Mouse (Mus musculus) gonadal fat pad, adult 2 months (tissue): ENCODE results near the gene Ptms. TPM values are rescaled to one million over a fixed set of nuclear protein-coding genes. Genes with fewer than 3 reads are reported as not detected.

Experiments used
- DNase-seq: peaks from one replicate; pipeline ENCODE4 v3.0.0-alpha.2; 2012; ENCODE audit warnings: low read depth
- polyA plus RNA-seq: library from polyadenylated mRNA; depleted of rRNA; stranded (reverse); fragments of >200 nt; gene quantifications from 2 replicates; pipeline ENCODE4 v1.2.3, GENCODE M21; 2012; rRNA removed

Gene Ptms
- polyA plus RNA-seq: 811 and 1,192 TPM in 2 replicates

- no peak for DNase-seq
These were observed at the start of gene Ptms for GRCm38 (mm10) chr6:124919695-124920317. Gene Ptms (minus strand): TSS chr6:124920103.

- no peak for DNase-seq
These were observed 47.9 kb upstream of the Ptms start for GRCm38 (mm10) chr6:124967766-124968165.

- DNase-seq: no peak
These were observed 46.7 kb upstream of the Ptms start for GRCm38 (mm10) chr6:124966466-124967118.

GRCm38 (mm10) chr6:124965747-124966146, 45.8 kb upstream of the Ptms start:
- no peak for DNase-seq

- DNase-seq: no peak
These were observed 45.3 kb upstream of the Ptms start, which contains the start of gene Cops7a for GRCm38 (mm10) chr6:124965088-124965719. Gene Cops7a (minus strand): TSS chr6:124965538.

- DNase-seq: no peak
These were observed 44.7 kb upstream of the Ptms start for GRCm38 (mm10) chr6:124964638-124965037.

GRCm38 (mm10) chr6:124961021-124961420, 41.1 kb upstream of the Ptms start:
- no peak for DNase-seq

GRCm38 (mm10) chr6:124959960-124960359, 40.1 kb upstream of the Ptms start:
- no peak for DNase-seq

GRCm38 (mm10) chr6:124958127-124958526, 38.2 kb upstream of the Ptms start:
- no peak for DNase-seq

GRCm38 (mm10) chr6:124955212-124955611, 35.3 kb upstream of the Ptms start:
- DNase-seq: peak; percentile 94

GRCm38 (mm10) chr6:124953991-124954715, 34.2 kb upstream of the Ptms start:
- DNase-seq: no peak

GRCm38 (mm10) chr6:124943526-124943925, 23.6 kb upstream of the Ptms start:
- no peak for DNase-seq

GRCm38 (mm10) chr6:124941679-124942078, 21.8 kb upstream of the Ptms start:
- no peak for DNase-seq

GRCm38 (mm10) chr6:124938554-124938953, 18.7 kb upstream of the Ptms start:
- DNase-seq: no peak

GRCm38 (mm10) chr6:124937493-124937892, 17.6 kb upstream of the Ptms start:
- no peak for DNase-seq

- no peak for DNase-seq
These were observed 16.8 kb upstream of the Ptms start for GRCm38 (mm10) chr6:124936681-124937080.

GRCm38 (mm10) chr6:124934670-124935069, 14.8 kb upstream of the Ptms start:
- no peak for DNase-seq

GRCm38 (mm10) chr6:124933127-124933526, 13.2 kb upstream of the Ptms start:
- no peak for DNase-seq

GRCm38 (mm10) chr6:124932314-124932695, 12.4 kb upstream of the Ptms start:
- DNase-seq: no peak

- DNase-seq: no peak
These were observed 11.8 kb upstream of the Ptms start for GRCm38 (mm10) chr6:124931525-124932313.

- DNase-seq: peak; percentile 89
These were observed 11.0 kb upstream of the Ptms start, which contains the start of gene Mlf2 for GRCm38 (mm10) chr6:124930754-124931524. Gene Mlf2 (plus strand): TSS chr6:124931386.
